Mouse (Mus musculus) adrenal gland, adult (tissue): ENCODE measurements at regions not wholly inside any gene's neighbourhood (a gene's known extent, or its start where the extent isn't known, plus 50 kb on each side); places are given as distances from the start of the nearest gene placed in this dataset.

Experiments
- DNase-seq, 2 experiments: peaks; one replicate each; pipeline ENCODE4 v3.0.0; 2022 to 2023; ENCODE audit warnings: low spot score in 1 of 2; ENCODE audit not compliant: inconsistent age in 2 of 2

- peak; percentile 65 to 82 for DNase-seq
Measured at GRCm38 (mm10) chr12:19387706-19388105, 566.6 kb upstream of the Gm21863 start.
